Mouse (Mus musculus) E14TG2a.4 (cell line): ENCODE data around the gene Gal.

Source experiments
- H3K27me3 ChIP-seq: 2 replicates; pipeline ENCODE4 v1.6.1; 2014; ENCODE audit warnings: low read length, control low read depth; ENCODE audit not compliant: insufficient read depth
- H3K36me3 ChIP-seq: 2 replicates; pipeline ENCODE4 v1.6.1; 2014; ENCODE audit warnings: low read length, control low read depth; ENCODE audit not compliant: insufficient read depth
- H3K4me1 ChIP-seq: replicated peaks from 2 replicates; pipeline ENCODE4 v1.6.1; 2014; ENCODE audit warnings: low read depth, low read length, control low read depth
- H3K4me3 ChIP-seq: replicated peaks from 2 replicates; pipeline ENCODE4 v1.5.1; 2014; ENCODE audit warnings: mild to moderate bottlenecking, low read length
- H3K9me3 ChIP-seq: 2 replicates; pipeline ENCODE4 v1.6.1; 2014; ENCODE audit warnings: low read length, control low read depth
- CTCF ChIP-seq: conservative IDR thresholded peaks from 2 replicates; pipeline ENCODE4 v1.5.1; 2014; ENCODE audit warnings: low read length
- NANOG ChIP-seq: IDR thresholded peaks from 2 replicates; pipeline ENCODE4 v1.6.1; 2014; ENCODE audit warnings: borderline replicate concordance, low read length, mixed read lengths
- POU5F1 ChIP-seq: IDR thresholded peaks from 2 replicates; pipeline ENCODE4 v1.6.1; 2014; ENCODE audit warnings: low read length, borderline replicate concordance

The Gal gene

DNA sequence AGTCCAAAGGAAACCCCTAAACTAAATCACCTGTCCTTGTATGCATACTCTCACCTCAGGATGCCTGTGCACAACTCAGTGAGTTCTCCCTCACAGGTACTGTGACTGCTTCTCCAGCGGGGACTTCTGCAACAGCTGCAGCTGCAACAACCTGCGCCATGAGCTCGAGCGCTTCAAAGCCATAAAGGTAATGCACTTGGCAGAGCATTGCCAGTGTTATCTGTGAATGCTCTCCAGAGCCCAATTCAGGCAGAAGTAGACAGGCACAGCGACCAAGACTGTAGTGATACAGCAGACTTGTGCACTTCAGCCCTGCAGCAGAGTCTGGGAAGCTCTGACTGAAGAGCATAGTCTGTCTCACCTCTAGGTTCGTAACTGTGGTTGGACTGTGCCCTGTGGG is 12.0 kb downstream of the Gal start:
- Histone ChIP-seq H3K27me3 (peaks cover 16% of the 10 kb centered on the region; the same call in 1 of the 2 replicates), H3K4me1 (no peaks in the 10 kb centered on the region), H3K36me3 (no peaks in the 10 kb centered on the region), H3K4me3 (no peak overlapping the region), H3K9me3 (peaks cover 9% of the 10 kb centered on the region)
- TF ChIP-seq POU5F1 (no peak), NANOG (no peak), CTCF (no peak)

DNA sequence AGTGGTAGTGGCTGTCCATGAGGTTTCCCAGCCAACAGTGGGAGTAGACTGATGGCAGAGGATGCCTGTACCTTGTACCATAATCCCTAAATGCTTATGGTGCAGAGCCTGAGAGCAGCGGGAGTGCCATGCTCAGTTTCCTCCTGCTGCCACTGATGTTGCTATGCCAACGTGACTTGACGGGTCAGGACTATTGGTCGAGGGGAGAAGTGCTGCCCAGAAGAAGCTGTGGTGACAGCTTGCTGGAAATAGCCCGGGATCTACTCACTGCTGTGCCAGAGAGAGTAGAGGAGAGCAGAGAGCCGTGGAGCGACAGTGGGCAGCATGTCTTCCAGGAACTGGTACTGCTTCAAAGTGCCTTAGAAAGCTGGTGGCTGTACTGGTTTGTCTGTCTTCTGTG is 12.4 kb downstream of the Gal start:
- H3K4me1 ChIP-seq: no peaks in the 10 kb centered on the region
- H3K27me3 ChIP-seq: peaks cover 16% of the 10 kb centered on the region; the same call in 1 of the 2 replicates
- H3K9me3 ChIP-seq: peaks cover 9% of the 10 kb centered on the region
- no peaks in the 10 kb centered on the region for H3K36me3 ChIP-seq
- H3K4me3 ChIP-seq: no peak overlapping the region
- TF ChIP-seq CTCF (no peak), NANOG (no peak), POU5F1 (no peak)

DNA sequence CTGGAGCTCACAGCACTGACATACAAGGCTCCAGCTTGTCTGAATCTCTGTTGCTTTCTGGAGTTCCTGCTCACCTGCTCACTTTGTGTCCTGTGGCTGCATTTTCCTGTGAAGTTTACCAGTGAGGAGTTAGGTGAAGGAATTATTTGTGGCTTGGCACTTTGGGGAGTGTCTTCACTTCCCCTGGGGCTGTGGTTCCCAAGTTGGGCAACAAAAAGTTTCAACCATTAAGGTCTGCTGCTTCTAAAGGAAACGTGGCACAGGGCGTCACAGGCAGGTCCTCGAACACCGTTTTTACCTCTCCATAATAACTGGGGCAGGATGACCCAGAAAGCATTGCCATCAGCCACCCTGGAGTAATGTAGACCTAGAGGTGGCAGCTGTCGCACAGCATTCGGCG is 12.8 kb downstream of the Gal start:
- H3K4me1 ChIP-seq: no peaks in the 10 kb centered on the region
- no peak overlapping the region for H3K4me3 ChIP-seq
- no peaks in the 10 kb centered on the region for H3K36me3 ChIP-seq
- peaks cover 16% of the 10 kb centered on the region; the same call in 1 of the 2 replicates for H3K27me3 ChIP-seq
- peaks cover 9% of the 10 kb centered on the region for H3K9me3 ChIP-seq
- no peak for TF ChIP-seq CTCF
- TF ChIP-seq POU5F1: no peak

DNA sequence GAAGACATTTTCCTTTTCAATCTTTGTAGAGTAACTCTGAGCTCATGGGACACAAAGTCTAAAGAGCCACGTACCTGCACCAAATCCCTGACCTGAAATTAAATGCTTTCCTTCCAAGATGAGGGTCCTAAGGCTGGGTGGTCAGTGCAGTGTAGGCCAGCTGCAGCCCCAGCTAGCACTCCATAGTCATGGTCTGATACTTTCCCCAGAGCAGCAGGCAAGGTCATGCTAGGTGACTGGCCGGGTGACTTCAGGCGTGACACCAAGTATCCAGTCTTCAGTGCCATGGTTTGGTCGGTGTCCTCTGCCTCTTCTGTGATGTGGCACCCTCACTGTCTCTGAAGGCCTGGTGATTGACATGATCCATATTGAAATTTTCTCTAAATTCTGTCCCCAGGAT is 14.3 kb downstream of the Gal start:
- H3K9me3 ChIP-seq: peaks cover 9% of the 10 kb centered on the region
- H3K36me3 ChIP-seq: no peaks in the 10 kb centered on the region
- peaks cover 13% of the 10 kb centered on the region; the same call in 1 of the 2 replicates for H3K27me3 ChIP-seq
- TF ChIP-seq NANOG (no peak), POU5F1 (no peak), CTCF (no peak)
- H3K4me1 ChIP-seq: no peaks in the 10 kb centered on the region
- no peak overlapping the region for H3K4me3 ChIP-seq

DNA sequence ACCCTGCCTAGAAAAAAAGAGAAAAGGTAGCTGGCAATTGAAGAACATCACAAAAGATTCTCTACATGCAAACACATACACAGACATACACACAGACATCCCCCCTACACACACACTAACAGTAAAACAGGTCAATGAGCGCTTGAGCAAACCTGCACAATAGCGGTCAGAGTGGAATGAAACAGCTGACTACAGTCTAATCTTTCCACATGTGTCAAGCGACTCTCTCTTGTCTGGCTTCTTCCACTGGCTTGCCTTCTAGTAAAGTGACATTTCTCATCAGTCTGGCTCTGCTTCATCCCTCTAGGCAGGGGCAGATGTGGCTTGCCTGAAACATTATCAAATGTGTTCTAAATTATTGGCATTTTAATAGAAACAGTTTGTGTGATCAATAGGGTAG is 20.1 kb downstream of the Gal start:
- Histone ChIP-seq H3K36me3 (no peaks in the 10 kb centered on the region), H3K4me1 (peaks cover 10% of the 10 kb centered on the region), H3K4me3 (no peak overlapping the region), H3K27me3 (no peaks in the 10 kb centered on the region), H3K9me3 (peaks cover 6% of the 10 kb centered on the region)
- no peak for TF ChIP-seq CTCF
- no peak for TF ChIP-seq NANOG
- TF ChIP-seq POU5F1: no peak

DNA sequence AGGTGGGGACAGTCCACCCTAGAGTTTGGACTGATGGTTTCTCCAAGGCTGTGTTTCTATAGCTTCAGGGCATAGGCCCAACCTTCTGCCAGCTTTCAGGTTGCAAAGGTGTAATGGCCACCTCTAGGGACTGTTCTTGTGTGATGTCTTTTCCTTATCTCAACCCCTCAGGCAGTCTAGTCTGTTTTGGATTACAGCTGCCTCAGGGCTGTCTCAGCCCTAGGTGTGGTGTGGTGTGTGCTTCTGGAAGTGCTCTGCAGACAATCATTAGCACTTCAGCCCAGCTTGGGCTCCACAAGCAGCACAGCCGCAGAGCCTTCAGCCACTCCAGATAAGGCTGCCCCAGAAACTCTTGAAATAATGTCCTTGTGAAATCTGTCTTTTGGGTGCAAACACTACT is 22.0 kb downstream of the Gal start:
- Histone ChIP-seq H3K27me3 (no peaks in the 10 kb centered on the region), H3K4me3 (no peak overlapping the region), H3K4me1 (peaks cover 20% of the 10 kb centered on the region), H3K9me3 (peaks cover 6% of the 10 kb centered on the region), H3K36me3 (no peaks in the 10 kb centered on the region)
- TF ChIP-seq POU5F1 (no peak), CTCF (no peak), NANOG (no peak)

DNA sequence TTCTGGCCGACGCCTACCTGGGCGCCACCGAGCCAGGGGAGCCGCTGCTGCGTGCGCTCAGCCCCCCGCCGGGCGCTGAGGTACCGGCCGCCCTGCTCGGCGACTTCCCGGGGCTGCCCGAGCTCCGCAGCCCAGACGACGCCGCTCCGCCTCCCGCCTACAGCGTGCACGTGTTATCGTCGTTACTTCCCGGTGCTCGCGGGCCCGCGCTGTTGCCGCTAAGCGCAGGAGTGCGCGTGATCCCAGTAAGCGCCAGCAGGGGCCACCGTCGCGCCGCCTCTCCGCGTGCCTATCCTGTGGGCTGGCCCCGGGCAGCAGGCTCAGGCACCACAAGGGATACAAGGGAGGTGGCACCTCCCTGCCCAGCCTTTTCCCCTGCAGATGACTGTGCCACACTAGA is 25.3 kb downstream of the Gal start:
- H3K9me3 ChIP-seq: peaks cover 6% of the 10 kb centered on the region
- TF ChIP-seq CTCF (no peak), NANOG (no peak), POU5F1 (no peak)
- peaks cover 23% of the 10 kb centered on the region for H3K4me1 ChIP-seq
- peaks cover 31% of the 10 kb centered on the region for H3K36me3 ChIP-seq
- no peaks in the 10 kb centered on the region for H3K27me3 ChIP-seq
- peak overlapping the region; percentile 85 for H3K4me3 ChIP-seq

DNA sequence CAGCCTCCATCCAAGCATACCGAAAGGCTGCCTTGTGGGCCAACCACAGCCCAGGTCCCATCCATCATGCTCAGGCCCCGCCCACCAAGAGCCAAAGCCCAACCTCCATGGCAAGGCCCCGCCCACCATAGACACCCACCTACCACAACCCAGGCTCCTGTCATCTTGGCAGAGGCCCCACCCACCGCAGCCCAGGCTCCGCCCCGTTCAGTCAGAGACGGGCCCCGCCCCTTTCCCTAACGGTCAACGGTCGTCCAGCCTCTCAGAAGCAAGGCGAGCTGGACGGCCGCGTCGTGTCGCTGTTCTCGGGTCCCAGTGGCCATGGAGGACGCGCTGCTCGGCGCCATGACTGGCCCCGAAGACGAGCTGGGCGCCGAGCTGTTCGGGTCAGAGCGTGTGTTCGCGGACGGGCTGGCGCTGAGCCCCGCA is 25.7 kb downstream of the Gal start, which contains the start of gene Tesmin:
Gene Tesmin, plus strand, starts transcription at position 229 of the 429 bp plus-strand sequence.
- TF ChIP-seq CTCF (no peak), NANOG (no peak), POU5F1 (no peak)
- Histone ChIP-seq H3K9me3 (peaks cover 6% of the 10 kb centered on the region), H3K4me1 (peaks cover 23% of the 10 kb centered on the region), H3K27me3 (no peaks in the 10 kb centered on the region), H3K36me3 (peaks cover 35% of the 10 kb centered on the region), H3K4me3 (peak within 1 kb of the TSS; percentile 85)

DNA sequence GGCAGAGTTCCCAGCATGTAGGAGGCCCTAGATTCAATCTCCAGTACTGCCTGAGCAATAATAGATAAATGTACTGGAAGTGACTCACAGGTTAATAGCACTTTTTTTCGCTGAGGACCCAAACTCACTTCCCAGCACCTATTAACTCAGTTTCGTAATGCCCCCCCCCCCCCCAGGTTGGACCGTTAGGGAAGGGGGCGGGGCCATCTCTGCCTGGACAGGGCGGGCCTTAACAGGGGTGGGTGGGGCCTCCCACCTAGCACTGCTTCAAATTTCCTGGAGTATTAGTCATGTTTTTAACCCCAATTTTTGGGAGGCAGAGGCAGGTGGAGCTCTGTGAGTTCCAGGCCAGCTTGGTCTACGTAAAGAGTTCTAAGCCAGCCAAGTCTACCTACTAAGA is 26.3 kb downstream of the Gal start:
- TF ChIP-seq CTCF (no peak), POU5F1 (no peak), NANOG (no peak)
- Histone ChIP-seq H3K4me3 (0 out of 2 replicates have a peak overlapping the region, but pooled peaks have one; percentile 13), H3K27me3 (no peaks in the 10 kb centered on the region), H3K4me1 (peaks cover 23% of the 10 kb centered on the region), H3K9me3 (peaks cover 6% of the 10 kb centered on the region), H3K36me3 (peaks cover 39% of the 10 kb centered on the region)
